Mouse (Mus musculus): Measurements from ENCODE around the gene Impdh2.

- TF ChIP-seq POLR2A (IDR thresholded peaks at IDR 0.05; ENCODE audit: control insufficient read depth, extremely low read depth, insufficient read depth, low read length, poor library complexity) = no peak
- no peak for TF ChIP-seq CTCF (IDR thresholded peaks at IDR 0.05; ENCODE audit: borderline replicate concordance, control insufficient read depth, extremely low read depth, insufficient read depth, low read length, poor library complexity)
Measured at GRCm38 (mm10) chr9:108601986-108602385, 41.9 kb downstream of the Impdh2 start.
